ENCODE assay signal across 24 mouse cellular contexts in genomic region chr1:60753981-60754380, GRCm38 (mm10). TPM values are rescaled to one million over a fixed set of nuclear protein-coding genes. Genes with fewer than 3 reads are reported as not detected.
"Had no signal": no experiment of that assay in that cellular context is flagged by ENCODE, and none has a peak within 500 bp of the region (broad histone marks: within the 10 kb centered on the region; RNA-seq: fewer than 3 reads in every experiment).

No protein-coding gene starts in this region.

- H3K27me3 ChIP-seq: kidney, embryonic 15.5 days; limb, embryonic 13.5 days; liver, embryonic 12.5 days; liver, embryonic 15.5 days; lung, embryonic 15.5 days; midbrain, embryonic 13.5 days; neural tube, embryonic 12.5 days; neural tube, embryonic 15.5 days; stomach, embryonic 15.5 days had no signal

- H3K9me3 ChIP-seq: kidney, embryonic 15.5 days; limb, embryonic 10.5 days; limb, embryonic 13.5 days; liver, embryonic 12.5 days; liver, embryonic 15.5 days; lung, embryonic 15.5 days; midbrain, embryonic 13.5 days; neural tube, embryonic 12.5 days; neural tube, embryonic 15.5 days; stomach, embryonic 15.5 days had no signal

- H3K4me1 ChIP-seq: limb, embryonic 10.5 days; limb, embryonic 13.5 days; liver, embryonic 12.5 days; liver, embryonic 15.5 days; lung, embryonic 15.5 days; midbrain, embryonic 13.5 days; neural tube, embryonic 12.5 days; neural tube, embryonic 15.5 days had no signal

- H3K4me2 ChIP-seq: kidney, embryonic 15.5 days; limb, embryonic 13.5 days; liver, embryonic 12.5 days; liver, embryonic 15.5 days; lung, embryonic 15.5 days; midbrain, embryonic 13.5 days; neural tube, embryonic 12.5 days; neural tube, embryonic 15.5 days; stomach, embryonic 15.5 days had no signal

- H3K9ac ChIP-seq: kidney, embryonic 15.5 days; limb, embryonic 13.5 days; liver, embryonic 12.5 days; liver, embryonic 15.5 days; lung, embryonic 15.5 days; midbrain, embryonic 13.5 days; neural tube, embryonic 12.5 days; neural tube, embryonic 15.5 days; stomach, embryonic 15.5 days had no signal

- H3K36me3 ChIP-seq: kidney, embryonic 15.5 days; limb, embryonic 10.5 days; limb, embryonic 13.5 days; liver, embryonic 12.5 days; liver, embryonic 15.5 days; lung, embryonic 15.5 days; midbrain, embryonic 13.5 days; neural tube, embryonic 12.5 days; neural tube, embryonic 15.5 days; stomach, embryonic 15.5 days had no signal

- H3K27ac ChIP-seq: kidney, embryonic 15.5 days; limb, embryonic 10.5 days; limb, embryonic 13.5 days; liver, embryonic 12.5 days; liver, embryonic 15.5 days; lung, embryonic 15.5 days; midbrain, embryonic 13.5 days; neural tube, embryonic 12.5 days; neural tube, embryonic 15.5 days; stomach, embryonic 15.5 days had no signal

- ATAC-seq: liver, embryonic 12.5 days; midbrain, embryonic 13.5 days had no signal

- H3K4me3 ChIP-seq: kidney, embryonic 15.5 days; limb, embryonic 10.5 days; limb, embryonic 13.5 days; liver, embryonic 12.5 days; liver, embryonic 15.5 days; lung, embryonic 15.5 days; midbrain, embryonic 13.5 days; neural tube, embryonic 12.5 days; neural tube, embryonic 15.5 days; stomach, embryonic 15.5 days had no signal

- DNase-seq: kidney, adult 11 months; kidney, adult 8-10 months; kidney, postnatal 10 days; kidney, postnatal 36 days; liver; lung, adult 18-20 months; lung, postnatal 10 days; lung, postnatal 36 days; right cerebral cortex, adult 18-20 months; right cerebral cortex, postnatal 14 days; right cerebral cortex, postnatal 4 days; thymus, postnatal 14 days; thymus, postnatal 4 days had no signal

RNA-seq across cellular contexts. Expression of gene Cd28, which starts 37.4 kb away (rescaled TPM):
- total RNA-seq: midbrain, postnatal 0 days had no signal
